Mouse (Mus musculus) embryo, embryonic 10 days (tissue): Measurements from ENCODE around the gene Rnase12.
"Not testable (repeated sequence)": the region's sequence is repeated elsewhere in the genome, so short reads cannot be mapped to it uniquely, and the experiment has no call there.

Experiments used
- DNase-seq: peaks from one replicate; pipeline ENCODE4 v3.0.0-alpha.2; 2015; ENCODE audit warnings: low spot score

Rnase12 gene

DNA sequence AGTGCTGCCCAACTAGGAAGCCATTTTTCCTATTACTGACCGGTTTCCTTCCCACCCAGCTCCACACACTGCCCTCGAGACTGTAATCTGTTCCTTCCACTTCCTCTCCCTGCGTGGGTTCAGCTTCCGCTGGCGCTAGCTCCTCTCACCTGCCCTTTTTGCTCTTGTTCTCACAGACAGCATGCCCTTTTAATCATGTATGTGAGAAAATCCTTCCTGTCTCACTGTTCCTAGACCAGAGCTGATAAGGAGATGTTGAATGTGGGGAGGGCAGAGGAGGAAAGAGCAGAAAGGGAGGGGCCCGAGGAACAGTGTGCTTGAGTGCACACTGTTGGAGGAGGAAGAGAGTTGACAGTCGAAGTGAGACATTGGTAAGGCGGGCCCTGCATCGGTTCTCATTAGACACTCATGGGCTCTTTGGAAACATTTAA is at the start of gene Rnase12:
Gene Rnase12, minus strand, starts transcription at position 261 of the 431 bp plus-strand sequence.
- no peak for DNase-seq

- DNase-seq: no peak
These were observed 49.0 kb upstream of the Rnase12 start for GRCm38 (mm10) chr14:51106449-51106967.

GRCm38 (mm10) chr14:51104366-51104765 is 46.9 kb upstream of the Rnase12 start:
- DNase-seq: no peak

- peak; percentile 79 for DNase-seq
These were observed 45.8 kb upstream of the Rnase12 start for GRCm38 (mm10) chr14:51103217-51103616.

GRCm38 (mm10) chr14:51101284-51101683 is 43.8 kb upstream of the Rnase12 start:
- DNase-seq: no peak

DNA sequence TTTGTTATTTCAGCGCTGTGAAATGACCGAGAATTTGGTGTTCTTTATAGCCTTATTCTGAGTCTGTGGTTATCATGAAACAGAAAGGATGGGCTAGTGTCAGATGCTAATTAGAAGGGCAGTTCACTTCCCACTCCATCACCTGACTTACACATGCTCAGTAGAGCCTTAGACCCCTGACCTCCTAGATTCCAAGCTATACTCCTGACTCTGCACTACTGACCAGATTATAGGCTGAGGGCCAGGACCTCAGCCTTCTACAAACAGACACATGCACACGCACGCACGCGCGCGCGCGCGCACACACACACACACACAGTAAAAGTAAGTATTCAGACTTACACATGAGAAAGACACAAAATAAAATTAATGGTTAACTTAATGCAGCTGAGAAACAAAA is 41.5 kb upstream of the Rnase12 start:
- no peak for DNase-seq

- DNase-seq: not testable (repeated sequence)
These were observed 40.8 kb upstream of the Rnase12 start for GRCm38 (mm10) chr14:51098300-51098699.

GRCm38 (mm10) chr14:51095736-51096524 is 38.5 kb upstream of the Rnase12 start:
- no peak for DNase-seq

DNA sequence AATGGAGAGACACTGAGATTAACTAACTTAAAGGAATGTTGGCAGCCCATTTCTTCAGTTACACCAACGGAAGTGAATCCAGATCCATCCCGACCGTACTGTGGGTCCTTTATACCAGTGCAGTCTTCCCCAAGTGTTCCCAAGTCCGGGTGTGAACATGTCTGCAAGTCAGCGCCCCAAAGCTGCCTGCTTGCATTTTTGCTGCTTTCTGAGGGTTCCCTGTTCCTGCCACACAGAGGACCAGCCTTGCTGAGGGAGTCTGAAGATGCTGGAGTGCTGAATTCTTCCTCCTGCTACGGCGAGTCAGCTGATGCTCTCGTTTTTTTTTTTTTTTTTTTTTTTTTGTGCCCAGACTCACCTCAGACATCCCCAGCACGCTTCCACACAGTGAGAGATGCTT is 37.5 kb upstream of the Rnase12 start:
- DNase-seq: no peak

DNA sequence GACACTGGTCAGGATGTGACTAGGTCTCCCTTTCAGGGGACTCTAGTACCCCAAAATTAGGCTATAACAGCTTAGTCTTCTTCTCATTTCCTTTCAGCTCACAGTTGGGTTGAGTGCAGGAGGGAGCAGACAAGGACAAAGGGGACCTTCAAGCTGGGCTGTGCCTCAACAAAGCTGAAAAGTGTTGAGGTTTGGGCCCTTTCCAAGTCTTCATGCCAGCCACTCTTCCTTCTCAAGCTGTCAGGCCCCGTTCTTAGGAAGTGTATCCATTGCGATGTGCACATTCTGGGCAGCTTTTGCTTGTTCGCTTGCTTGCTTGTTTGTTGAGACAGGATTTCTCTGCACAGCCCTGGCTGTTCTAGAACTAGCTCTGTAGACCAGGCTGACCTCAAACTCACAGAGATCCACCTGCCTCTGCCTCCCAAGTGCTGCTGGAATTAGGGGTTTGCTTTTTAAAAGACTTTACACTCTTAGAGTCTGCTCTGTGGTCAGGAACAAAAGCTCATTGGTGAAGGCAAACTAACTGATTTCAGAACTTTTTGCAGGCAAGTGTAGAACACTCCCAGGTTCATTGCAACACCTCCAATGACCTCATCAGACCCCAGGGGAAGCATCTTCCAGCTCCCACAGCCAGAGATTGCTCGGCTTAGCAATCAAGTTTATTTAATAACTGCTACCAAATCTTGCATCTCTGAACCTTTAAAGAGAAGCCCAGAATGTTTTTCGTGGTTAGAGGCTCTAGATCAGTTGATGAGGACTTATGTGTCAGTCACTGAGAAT is 36.8 kb upstream of the Rnase12 start:
- DNase-seq: no peak

DNA sequence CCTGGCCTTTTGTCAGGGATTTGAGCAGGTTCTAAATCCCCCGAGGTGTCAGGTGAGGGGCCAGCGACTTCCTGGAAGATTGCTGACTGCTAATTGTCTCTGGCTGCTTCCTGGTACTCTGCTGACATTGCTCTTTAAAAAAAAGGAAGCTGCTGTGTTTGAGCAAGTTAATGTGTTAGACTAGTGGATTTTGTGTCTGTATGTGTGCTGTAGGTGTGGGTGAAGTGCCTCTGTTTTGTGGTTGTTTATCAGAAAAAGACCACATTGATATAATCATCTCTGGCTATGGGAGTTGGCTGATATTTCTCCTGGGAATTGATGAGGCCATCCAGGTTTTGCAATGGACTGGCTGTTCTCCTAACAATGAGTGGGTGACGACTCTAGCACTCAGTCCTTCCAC is 36.0 kb upstream of the Rnase12 start:
- DNase-seq: no peak

- no peak for DNase-seq
These were observed 34.7 kb upstream of the Rnase12 start for GRCm38 (mm10) chr14:51092073-51092620.

- DNase-seq: peak; percentile 58
These were observed 33.8 kb upstream of the Rnase12 start, which contains the start of the genes Rnase4 and Ang for GRCm38 (mm10) chr14:51090921-51091900. Rnase4 (plus strand) TSS chr14:51091077. Ang (plus strand) TSS chr14:51091150.

DNA sequence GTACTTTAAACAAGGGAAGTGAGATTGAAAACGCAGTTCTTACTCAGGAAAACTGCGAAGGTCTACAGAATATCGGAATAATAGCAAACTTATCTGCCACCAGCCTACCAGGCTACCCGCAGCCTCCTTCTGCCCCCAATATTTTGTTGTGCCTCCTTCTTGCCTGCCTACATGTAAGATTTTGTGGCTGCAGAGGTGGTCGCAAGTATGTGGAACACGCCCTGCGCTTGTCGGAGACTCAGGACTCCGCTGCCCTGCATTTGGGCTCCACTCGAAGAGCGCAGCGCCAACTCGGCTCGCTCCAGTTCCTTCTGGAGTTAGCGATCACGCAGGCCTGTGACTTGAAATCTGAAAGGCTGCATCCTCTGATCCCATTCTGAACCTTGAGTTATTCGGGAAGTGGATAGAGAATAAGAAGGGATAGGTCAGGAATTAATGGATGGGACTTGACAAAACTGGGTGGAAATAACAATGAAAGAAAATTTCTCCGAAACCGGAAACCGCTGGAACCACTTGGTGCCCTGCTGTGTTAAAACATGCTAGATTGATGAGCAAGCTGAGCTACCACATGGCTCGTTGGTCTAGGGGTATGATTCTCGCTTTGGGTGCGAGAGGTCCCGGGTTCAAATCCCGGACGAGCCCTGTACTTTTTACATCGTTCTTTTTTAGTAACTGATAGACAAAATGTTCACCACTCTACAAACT is 32.8 kb upstream of the Rnase12 start:
- DNase-seq: peak; percentile 94

DNA sequence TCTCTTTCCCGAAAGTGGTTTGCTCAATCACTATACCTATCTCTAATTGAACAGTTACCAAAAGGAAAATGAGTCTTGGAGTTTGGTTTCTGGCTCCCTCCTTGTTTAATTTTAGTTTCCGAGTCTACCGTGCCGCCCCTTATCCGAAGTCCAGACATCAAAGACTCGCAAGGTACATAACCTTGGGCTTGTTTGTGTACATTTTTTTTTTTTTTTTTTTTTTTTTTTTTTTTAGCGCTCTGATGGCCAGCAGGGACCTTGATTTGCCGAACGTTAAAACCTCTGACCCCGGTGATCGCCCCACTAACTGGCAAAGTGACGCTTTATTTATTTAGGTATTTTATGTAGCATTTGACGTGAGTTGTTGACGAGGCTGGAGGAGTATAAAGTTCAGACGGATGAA is 32.2 kb upstream of the Rnase12 start:
- no peak for DNase-seq

- peak; percentile 97 for DNase-seq
These were observed 31.7 kb upstream of the Rnase12 start for GRCm38 (mm10) chr14:51088970-51089673.

GRCm38 (mm10) chr14:51088166-51088969 is 30.9 kb upstream of the Rnase12 start:
- peak; percentile 79 for DNase-seq

DNA sequence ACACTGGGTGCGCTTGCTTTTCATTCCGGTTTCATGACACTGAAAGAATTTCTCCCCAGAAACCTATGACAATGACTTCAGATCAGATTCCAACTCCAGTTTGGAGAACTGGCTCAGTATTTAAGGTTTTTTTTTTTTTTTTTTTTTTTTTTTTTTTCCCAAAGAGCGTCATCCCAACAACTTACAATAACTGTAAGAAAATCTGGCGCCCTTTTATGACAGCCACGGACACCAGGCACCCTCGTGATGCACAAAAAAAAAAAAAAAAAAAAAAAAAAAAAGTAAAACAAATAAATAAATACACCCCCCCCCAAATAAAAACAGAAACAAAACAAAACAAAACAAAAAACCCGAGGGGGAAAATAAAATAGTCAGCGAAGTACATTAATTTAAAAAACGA is 30.3 kb upstream of the Rnase12 start:
- DNase-seq: peak; percentile 48

DNA sequence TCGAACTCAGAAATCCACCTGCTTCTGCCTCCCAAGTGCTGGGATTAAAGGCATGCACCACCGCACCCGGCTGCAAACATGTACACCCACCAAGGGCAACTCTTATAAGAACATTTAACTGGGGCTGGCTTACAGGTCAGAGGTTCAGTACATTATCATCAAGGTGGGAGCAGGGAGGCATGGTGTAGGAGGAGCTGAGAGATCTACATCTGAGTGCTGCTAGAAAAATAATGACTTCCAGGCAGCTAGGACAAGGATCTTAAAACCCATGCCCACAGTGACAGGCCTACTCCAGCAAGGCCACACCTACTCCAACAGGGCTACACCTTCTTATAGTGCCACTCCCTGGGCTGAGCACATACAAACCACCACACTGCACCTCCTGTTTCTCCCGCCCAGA is 28.4 kb upstream of the Rnase12 start:
- DNase-seq: no peak
